Mouse (Mus musculus) olfactory bulb, adult 2 months (tissue): ENCODE results near the gene Gm8113. TPM values are rescaled to one million over a fixed set of nuclear protein-coding genes. Genes with fewer than 3 reads are reported as not detected.
"Not testable (repeated sequence)": the region's sequence is repeated elsewhere in the genome, so short reads cannot be mapped to it uniquely, and the experiment has no call there.

Source experiments
- H3K27ac ChIP-seq: fragments of 200-500 bp; 2 replicates; pipeline ENCODE4 v1.5.1; 2012; ENCODE audit warnings: low read depth, low read length; ENCODE audit not compliant: insufficient read depth
- H3K4me1 ChIP-seq: fragments of 200-500 bp; 2 replicates; pipeline ENCODE4 v1.6.1; 2012; ENCODE audit warnings: low read length; ENCODE audit not compliant: control insufficient read depth, insufficient read depth
- H3K4me3 ChIP-seq: fragments of 200-500 bp; 2 replicates; pipeline ENCODE4 v1.5.1; 2012; ENCODE audit warnings: mild to moderate bottlenecking, low read depth, low read length, moderate library complexity; ENCODE audit not compliant: insufficient read depth
- CTCF ChIP-seq: fragments of 200-500 bp; IDR thresholded peaks from 2 replicates; pipeline ENCODE4 v1.5.1; 2012; ENCODE audit warnings: low read depth, mild to moderate bottlenecking, low read length, moderate library complexity; ENCODE audit not compliant: insufficient read depth
- WGBS: fragments of 180-500 bp; shearing (Covaris S2); methylation state at CpG from one replicate; pipeline ENCODE4 v1.1.7; 2018; 5-methylcytosine and 5-hydroxymethylcytosine counted together
- polyA plus RNA-seq: library from polyadenylated mRNA; stranded (reverse); fragments of >200 nt; gene quantifications from 2 replicates; pipeline ENCODE4 v1.2.4, GENCODE M21; 2012; ENCODE audit warnings: low replicate concordance; ENCODE audit not compliant: missing spikeins, insufficient read depth, insufficient read length

Gene Gm8113
- not detected in 2 replicates for polyA plus RNA-seq

DNA sequence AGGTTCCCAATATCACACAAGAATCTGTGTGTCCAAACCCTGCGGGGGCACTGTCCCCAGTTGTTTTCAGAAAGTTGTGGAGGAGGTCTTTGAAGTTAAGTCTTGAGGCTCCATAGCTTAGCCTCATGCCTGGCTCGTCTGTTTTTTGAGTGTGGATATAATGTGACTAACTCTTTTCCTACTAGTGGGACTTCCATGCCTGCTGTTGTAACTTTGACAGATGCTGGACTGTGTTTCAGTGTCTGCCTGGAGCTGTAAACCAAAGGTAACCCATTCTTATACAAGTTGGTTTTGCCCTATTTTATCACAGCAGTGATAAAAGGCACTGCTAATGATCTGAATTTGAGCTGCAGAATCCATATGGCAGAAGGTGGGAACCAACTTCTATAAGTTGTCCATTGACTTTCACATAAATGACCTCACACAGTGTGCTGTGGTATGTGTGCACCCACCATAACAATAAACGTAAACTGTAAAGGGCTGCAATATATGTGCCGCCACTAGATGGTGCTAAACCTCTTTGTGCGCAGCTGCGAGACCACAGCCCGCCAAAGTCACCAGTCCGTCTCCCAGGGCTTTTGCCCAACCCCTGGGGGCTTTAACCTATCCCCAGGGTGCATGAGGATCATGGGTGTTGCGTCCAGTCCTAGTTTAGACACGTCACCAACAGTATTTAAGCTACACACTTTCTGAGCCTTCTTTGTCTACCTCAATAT lies at the start of gene Gm8113:
Gm8113 (plus strand) TSS at position 703 of the 716 bp plus-strand sequence.
- not testable (repeated sequence) for H3K27ac ChIP-seq, H3K4me1 ChIP-seq
- peak; percentile 61 for TF ChIP-seq CTCF
- whole genome bisulfite sequencing: 6% methylated on average over 10 of the region's 10 CpGs
- H3K4me3 ChIP-seq: peak within 1 kb of the TSS; percentile 54

DNA sequence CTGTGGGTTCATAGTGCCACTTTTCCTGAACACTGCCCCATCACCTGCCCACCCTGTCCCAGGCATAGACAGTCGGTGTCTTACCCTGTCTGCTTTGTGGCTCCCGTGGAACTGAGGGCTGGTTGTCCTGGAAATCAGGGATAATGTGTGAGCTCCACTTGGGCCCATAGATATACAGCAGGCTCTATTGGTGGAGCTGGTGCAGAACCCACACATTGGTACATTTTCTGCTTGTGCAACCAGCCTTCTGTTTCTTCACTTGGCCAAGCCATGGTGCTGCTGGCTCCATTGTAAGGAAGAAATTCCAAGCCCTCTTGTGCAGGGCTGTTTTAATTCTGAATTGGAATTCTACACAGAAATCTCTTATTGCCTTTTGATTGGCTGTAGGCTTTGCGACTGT lies 49.8 kb upstream of the Gm8113 start, which contains the start of gene Ear1:
Ear1 (minus strand) TSS at position 101 of the 400 bp plus-strand sequence.
- H3K27ac ChIP-seq, H3K4me1 ChIP-seq, H3K4me3 ChIP-seq: not testable (repeated sequence)
- WGBS: 85% methylated on average over 3 of the region's 3 CpGs

DNA sequence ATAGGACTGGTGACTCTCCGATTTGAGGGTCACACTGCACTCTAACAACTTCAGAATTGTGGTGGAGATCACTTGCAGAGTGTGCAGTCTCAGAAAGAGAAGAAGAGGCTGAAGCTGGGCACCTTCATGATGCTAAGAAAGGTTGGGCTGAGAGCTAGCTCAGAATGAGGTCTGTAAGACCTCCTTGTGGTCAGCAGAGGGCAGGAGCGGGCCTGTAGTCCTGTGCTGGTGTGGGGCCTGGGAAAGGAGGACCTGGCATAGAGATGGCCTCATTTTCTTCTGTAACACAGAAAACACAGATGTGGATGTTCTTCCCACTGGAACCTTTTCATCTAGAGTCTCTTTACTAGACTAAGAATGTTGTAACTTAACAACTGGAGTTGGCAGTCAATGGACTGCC lies 47.4 kb upstream of the Gm8113 start:
- not testable (repeated sequence) for H3K27ac ChIP-seq, H3K4me3 ChIP-seq, H3K4me1 ChIP-seq
- 57% methylated on average over 1 of the region's 2 CpGs for whole genome bisulfite sequencing

DNA sequence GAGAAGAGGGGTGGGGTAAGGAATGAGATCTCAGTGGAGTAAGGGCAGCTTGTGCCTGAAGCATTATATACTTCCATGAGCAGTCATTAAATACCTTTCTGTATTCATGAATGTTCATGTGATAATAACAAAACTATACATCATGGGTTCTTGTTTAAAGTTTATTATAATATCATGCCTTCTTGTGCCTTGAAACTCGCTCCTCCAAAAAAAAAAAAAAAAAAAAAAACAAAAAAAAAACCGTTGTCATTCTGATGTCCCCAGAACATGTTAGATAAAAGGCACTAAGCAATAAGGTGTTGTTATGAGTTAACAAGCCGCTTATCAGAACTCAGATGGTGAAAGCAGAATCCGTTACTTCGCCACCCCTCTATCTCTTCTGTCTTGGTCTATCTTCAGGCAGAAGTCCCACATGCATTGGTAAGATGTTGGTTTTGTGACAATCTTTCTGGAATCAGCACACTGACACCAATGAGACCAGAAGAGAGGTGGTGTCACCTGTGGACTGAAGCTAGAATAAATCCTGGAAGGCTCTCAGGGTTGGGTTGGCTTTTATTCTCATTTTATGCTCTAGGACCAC lies 45.1 kb upstream of the Gm8113 start:
- not testable (repeated sequence) for H3K27ac ChIP-seq, H3K4me3 ChIP-seq
- WGBS: 93% methylated on average over 5 of the region's 5 CpGs

DNA sequence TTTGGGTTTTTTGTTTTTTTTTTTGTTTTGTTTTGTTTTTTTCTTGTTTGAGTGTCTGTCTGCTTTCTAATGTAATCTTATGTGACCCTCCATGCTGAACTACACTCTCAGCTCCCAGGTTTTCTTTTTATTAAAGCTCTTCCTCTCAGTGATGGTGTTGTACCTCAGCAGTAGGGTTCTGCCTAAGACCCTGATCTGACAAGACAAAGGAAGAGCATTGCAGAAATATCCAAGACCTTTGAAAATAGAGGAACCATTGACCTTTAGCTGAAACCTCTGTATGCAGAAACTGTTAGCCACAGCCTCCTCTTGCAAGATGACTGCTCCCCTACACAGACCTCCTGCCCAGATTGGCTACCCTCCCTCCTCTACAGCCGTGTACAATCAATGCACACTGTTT lies 39.0 kb upstream of the Gm8113 start:
- not testable (repeated sequence) for H3K27ac ChIP-seq, H3K4me1 ChIP-seq, H3K4me3 ChIP-seq
- 25% methylated on average over 1 of the region's 1 CpGs for WGBS

More for the DNA sequence above, 45.1 kb upstream of the Gm8113 start:
- H3K4me1 ChIP-seq: not testable (repeated sequence)

DNA sequence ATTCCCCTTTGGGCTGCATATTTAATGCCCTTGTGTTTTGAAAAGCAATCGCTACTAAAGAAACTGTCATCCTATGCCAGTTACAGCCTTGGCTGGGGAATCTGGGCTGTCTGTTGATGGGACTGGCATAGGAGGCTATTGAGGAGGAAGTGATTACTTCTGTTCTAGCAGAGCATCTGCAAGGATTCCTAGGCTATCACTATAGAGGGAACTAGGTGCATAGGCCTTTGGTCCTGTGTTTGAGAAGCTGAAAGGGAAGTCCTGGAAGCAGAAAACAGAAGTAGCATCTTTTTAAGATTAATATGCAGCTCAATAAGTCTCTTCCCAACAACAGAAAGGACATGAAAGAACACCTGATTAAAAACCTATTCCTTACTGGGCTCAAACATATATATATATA lies 33.9 kb upstream of the Gm8113 start:
- not testable (repeated sequence) for H3K27ac ChIP-seq, H3K4me1 ChIP-seq, H3K4me3 ChIP-seq
- WGBS: 93% methylated on average over 1 of the region's 1 CpGs

DNA sequence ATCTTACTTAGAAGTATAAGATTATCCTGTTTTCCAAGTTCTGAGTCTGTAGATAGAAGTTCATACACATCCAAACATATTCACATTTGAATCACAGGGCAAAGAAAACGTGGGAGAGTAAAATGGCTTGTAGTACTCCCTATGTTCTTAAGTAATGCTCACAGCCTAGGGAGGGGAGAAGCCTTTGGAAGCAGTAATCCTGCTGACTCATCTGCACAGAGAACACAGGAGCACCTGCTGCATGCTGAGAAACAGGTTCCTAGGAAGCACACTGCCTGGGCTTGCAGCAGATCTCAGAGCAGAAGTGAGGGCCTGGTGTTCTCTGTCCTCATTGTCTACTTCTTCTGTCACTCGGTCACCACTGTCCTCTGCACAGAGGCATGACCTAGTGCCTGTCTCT lies 29.8 kb upstream of the Gm8113 start:
- not testable (repeated sequence) for H3K4me3 ChIP-seq, H3K4me1 ChIP-seq, H3K27ac ChIP-seq
- 36% methylated on average over 2 of the region's 2 CpGs for WGBS

DNA sequence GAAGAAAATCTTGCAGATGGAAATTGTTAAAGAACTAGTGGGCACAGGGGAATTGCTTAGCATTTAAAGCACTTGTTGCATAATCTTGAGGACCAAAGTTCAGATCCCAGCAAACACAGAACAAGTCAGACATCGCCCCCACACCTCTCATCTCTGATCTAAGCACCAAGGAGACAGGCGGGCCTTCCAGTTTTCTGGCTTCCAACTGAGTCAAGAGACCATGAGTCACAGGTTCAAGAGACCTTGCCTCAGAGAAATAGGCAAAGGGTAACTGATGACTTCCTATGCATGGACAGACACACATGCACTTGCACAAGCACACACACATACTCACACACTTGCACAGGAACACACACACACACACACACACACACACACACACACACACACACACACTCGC lies 26.6 kb upstream of the Gm8113 start:
- not testable (repeated sequence) for H3K27ac ChIP-seq, H3K4me1 ChIP-seq, H3K4me3 ChIP-seq
- WGBS: 88% methylated on average over 3 of the region's 3 CpGs

DNA sequence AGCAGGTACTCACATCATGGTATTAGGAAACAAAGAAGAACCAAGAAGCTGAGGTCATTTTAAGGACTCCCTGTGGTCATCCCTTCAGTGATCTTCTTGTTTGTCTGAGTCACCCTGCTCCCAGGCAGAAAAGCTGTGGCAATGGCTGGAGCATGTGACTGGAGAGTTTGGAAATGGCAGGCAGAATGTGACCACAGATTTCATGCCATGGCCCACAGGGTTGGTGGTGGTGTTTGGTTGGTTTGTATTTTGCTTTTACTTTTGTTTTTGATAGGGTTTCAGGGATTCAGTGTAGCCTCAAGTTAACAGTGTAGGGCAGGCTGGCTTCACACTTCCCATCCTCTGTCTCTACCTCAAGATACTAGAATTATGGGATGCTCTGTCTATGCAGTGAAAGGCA lies 7.0 kb upstream of the Gm8113 start:
- H3K27ac ChIP-seq, H3K4me3 ChIP-seq, H3K4me1 ChIP-seq: not testable (repeated sequence)

DNA sequence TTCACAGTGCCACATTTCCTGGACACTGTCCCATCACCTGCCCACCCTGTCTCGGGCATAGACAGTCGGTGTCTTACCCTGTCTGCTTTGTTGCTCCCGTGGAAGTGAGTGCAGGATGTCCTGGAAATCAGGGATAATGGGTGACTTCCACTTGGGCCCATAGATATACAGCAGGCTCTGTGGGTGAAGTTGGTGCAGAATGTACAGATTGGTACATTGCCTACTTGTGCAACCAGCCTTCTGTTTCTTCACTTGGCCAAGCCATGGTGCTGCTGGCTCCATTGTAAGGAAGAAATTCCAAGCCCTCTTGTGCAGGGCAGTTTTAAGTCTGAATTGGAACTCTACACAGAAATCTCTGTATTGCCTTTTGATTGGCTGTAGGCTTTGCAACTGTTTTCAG lies 1.7 kb upstream of the Gm8113 start, which contains the start of gene Ear10:
Ear10 (minus strand) TSS at position 101 of the 400 bp plus-strand sequence.
- 94% methylated on average over 3 of the region's 3 CpGs for WGBS
- not testable (repeated sequence) for H3K4me3 ChIP-seq, H3K4me1 ChIP-seq, H3K27ac ChIP-seq

DNA sequence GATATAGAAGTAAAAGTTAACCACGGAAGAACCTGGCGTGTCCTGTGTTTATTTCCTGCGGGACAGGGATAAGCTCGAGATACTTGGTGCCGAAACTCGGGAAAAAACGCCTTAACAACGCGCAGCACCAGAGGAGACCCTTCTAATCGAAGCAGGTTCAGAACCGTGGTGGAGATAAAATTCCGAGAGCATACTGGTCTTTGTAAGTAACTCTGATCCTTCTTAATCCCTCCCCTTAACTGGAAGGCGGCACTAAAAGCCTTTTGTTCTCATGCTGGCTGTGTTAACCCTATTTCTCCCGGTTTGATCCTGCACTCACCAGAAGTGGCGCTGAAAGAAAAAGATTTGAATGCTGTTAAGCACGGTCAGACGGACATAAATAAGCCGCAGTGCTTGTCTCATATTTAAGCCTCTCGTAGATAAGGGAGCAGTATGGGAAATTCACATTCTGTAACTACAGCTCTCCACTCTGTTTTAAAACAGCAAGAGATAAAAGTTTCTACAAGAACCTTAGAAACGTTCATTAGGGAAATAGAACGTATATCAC lies 287 bp downstream of the Gm8113 start:
- not testable (repeated sequence) for H3K27ac ChIP-seq, H3K4me1 ChIP-seq
- H3K4me3 ChIP-seq: peak overlapping the region; percentile 54
- WGBS: 6% methylated on average over 21 of the region's 21 CpGs

DNA sequence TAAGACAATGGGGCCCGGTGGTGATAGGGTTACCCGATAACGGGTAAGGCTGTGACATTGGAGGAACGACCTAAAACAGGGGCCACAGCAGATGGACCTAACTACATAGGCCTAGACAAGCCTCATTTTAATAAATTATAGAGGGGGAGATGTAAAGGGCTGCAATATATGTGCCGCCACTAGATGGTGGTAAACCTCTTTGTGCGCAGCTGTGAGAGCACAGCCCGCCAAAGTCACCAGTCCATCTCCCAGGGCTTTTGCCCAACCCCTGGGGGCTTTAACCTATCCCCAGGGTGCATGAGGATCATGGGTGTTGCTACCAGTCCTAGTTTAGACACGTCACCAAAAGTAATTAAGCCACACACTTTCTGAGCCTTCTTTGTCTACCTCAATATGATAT lies 7.8 kb downstream of the Gm8113 start:
- 16% methylated on average over 8 of the region's 8 CpGs for WGBS
- not testable (repeated sequence) for H3K27ac ChIP-seq, H3K4me1 ChIP-seq, H3K4me3 ChIP-seq

DNA sequence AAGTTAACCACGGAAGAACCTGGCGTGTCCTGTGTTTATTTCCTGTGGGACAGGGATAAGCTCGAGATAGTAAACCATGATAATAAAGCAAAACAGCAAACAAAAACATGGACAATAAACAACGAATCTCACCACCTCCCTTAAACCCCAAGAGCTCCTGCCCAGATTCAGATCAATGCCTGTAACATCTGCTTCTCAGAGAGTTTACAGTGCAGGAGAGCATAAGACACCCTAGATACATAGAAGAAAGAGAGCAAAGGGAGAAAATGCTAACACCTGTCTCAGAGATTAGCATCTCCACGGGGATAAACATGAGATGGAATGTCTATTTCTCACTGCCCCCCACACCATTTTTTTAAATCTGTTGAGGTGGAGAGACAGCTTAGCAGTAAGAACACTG lies 8.2 kb downstream of the Gm8113 start:
- H3K4me3 ChIP-seq, H3K27ac ChIP-seq, H3K4me1 ChIP-seq: not testable (repeated sequence)
- 49% methylated on average over 5 of the region's 5 CpGs for WGBS

DNA sequence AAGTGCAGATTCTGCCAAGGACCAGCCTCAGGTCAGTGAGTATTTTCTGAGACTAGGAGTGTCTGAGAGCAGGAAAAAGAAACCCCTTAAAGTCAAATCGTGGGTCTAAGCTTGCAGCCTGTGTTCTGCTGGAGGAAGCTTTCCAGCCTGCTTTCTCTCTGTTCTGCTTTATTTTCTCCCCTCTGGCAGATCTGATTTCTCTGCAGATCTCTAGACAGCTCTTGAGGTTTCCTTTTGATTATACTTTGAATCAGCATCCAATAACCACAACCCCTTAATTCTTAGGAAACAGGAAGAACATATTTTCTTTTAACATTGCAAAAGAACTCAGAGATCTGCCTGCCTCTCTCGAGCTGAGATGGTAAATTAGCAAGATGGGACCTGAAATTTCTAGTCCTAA lies 28.2 kb downstream of the Gm8113 start:
- H3K4me3 ChIP-seq, H3K27ac ChIP-seq, H3K4me1 ChIP-seq: not testable (repeated sequence)
- WGBS: 48% methylated on average over 2 of the region's 2 CpGs

DNA sequence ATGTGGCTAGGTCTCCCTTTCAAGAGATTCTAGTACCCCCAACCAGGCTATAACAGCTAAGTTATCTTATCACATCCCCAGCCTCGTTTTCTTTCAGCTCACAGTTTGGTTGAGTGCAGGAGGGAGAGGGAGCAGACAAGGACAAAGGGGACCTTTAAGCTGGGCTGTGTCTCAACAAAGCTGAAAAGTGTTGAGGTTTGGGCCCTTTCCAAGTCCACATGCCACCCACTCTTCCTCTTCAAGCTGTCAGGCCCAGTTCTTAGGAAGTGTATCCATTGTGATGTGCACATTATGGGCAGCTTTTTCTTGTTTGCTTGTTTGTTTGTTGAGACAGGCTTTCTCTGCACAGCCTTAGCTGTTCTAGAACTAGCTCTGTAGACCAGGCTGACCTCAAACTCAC lies 29.9 kb downstream of the Gm8113 start:
- WGBS: no CpG with 5 or more reads among the region's 1 CpGs
- H3K27ac ChIP-seq, H3K4me3 ChIP-seq, H3K4me1 ChIP-seq: not testable (repeated sequence)
